ENCODE assay signal across 9 mouse cellular contexts in genomic region chr13:117026276-117026780, GRCm38 (mm10). TPM values are rescaled to one million over a fixed set of nuclear protein-coding genes. Genes with fewer than 3 reads are reported as not detected.
DNase-seq lines count a peak whose midpoint lies in the region; ATAC-seq lines count a peak whose summit lies in the region.
"Had no signal": no experiment of that assay in that cellular context is flagged by ENCODE, and none has a peak within 500 bp of the region (broad histone marks: within the 10 kb centered on the region; RNA-seq: fewer than 3 reads in every experiment).

No protein-coding gene starts in this region.

- intact Hi-C loops in left cerebral cortex, postnatal 14 days (cut with DNase I), result loop anchor here (10.0 kb wide), 1 partner anchor 142 kb away; no protein-coding TSS in a partner anchor

- no peaks in the 10 kb centered on the region for H3K36me3 ChIP-seq in hindbrain, embryonic 11.5 days (ENCODE audit: control insufficient read depth, insufficient read depth, low read length)
- no peaks in the 10 kb centered on the region for H3K36me3 ChIP-seq in midbrain, embryonic 10.5 days
- H3K36me3 ChIP-seq: liver, embryonic 13.5 days had no signal

- H3K27ac ChIP-seq in hindbrain, embryonic 11.5 days (ENCODE audit: low read depth, low read length), result no peak overlapping the region
- no peak overlapping the region for H3K27ac ChIP-seq in midbrain, embryonic 10.5 days (replicated peaks)
- H3K27ac ChIP-seq: liver, embryonic 13.5 days had no signal

- H3K9me3 ChIP-seq in hindbrain, embryonic 11.5 days (ENCODE audit: control insufficient read depth, low read length), result no peaks in the 10 kb centered on the region
- no peaks in the 10 kb centered on the region for H3K9me3 ChIP-seq in midbrain, embryonic 10.5 days (replicated peaks)
- H3K9me3 ChIP-seq: liver, embryonic 13.5 days had no signal

- H3K4me3 ChIP-seq in hindbrain, embryonic 11.5 days (ENCODE audit: low read depth, low read length), result peak overlapping the region; percentile 74; the same call in 1 of the 2 replicates
- H3K4me3 ChIP-seq in midbrain, embryonic 10.5 days, result peak overlapping the region; percentile 84; the same call in 1 of the 2 replicates

- no peaks in the 10 kb centered on the region for H3K27me3 ChIP-seq in hindbrain, embryonic 11.5 days (ENCODE audit: control insufficient read depth, insufficient read depth, low read length)
- H3K27me3 ChIP-seq in midbrain, embryonic 10.5 days (ENCODE audit: low read depth, poor library complexity, severe bottlenecking), result peaks cover 25% of the 10 kb centered on the region

- H3K9ac ChIP-seq in hindbrain, embryonic 11.5 days (ENCODE audit: low read depth, low read length), result no peak overlapping the region

- ATAC-seq in hindbrain, embryonic 11.5 days (ENCODE audit: low FRiP score), result no peak

- 54% methylated on average over 7 of the region's 7 CpGs for WGBS in hindbrain, embryonic 11.5 days
- WGBS in midbrain, embryonic 10.5 days, result 69% methylated on average over 7 of the region's 7 CpGs

- peak; percentile 28 for DNase-seq in embryo, embryonic 10.5 days (ENCODE audit: low spot score)
- no peak for DNase-seq in embryo, embryonic 10 days (ENCODE audit: low spot score)
- peak; percentile 59 for DNase-seq in 416B (ENCODE audit: low read depth)
- no peak for DNase-seq in hindbrain, embryonic 11.5 days (ENCODE audit: low spot score)
- DNase-seq in midbrain, embryonic 10.5 days (ENCODE audit: low spot score), result no peak
- no peak for DNase-seq in cerebellum, postnatal 4 days (ENCODE audit: low spot score in 2 of 2)
- DNase-seq in Muller cell, postnatal 12 days (ENCODE audit: inconsistent ontology term), result no peak
- DNase-seq in left cerebral cortex, postnatal 14 days (ENCODE audit: low spot score in 2 of 2), result no peak
- DNase-seq: liver, embryonic 13.5 days had no signal

- no peaks in the 10 kb centered on the region for H3K4me1 ChIP-seq in hindbrain, embryonic 11.5 days (replicated peaks; ENCODE audit: control insufficient read depth, insufficient read depth, low read length)
- H3K4me1 ChIP-seq in midbrain, embryonic 10.5 days, result peaks cover 33% of the 10 kb centered on the region

- H3K4me2 ChIP-seq in hindbrain, embryonic 11.5 days (replicated peaks; ENCODE audit: low read depth, low read length), result no peak overlapping the region; the same call in 1 of the 2 replicates

RNA-seq across cellular contexts. Expression of gene Parp8, which starts 1.0 kb away (rescaled TPM):
- 17.2 and 18.2 TPM in 2 replicates for polyA plus RNA-seq in hindbrain, embryonic 11.5 days (2014; fragmentation: Nextera tagmentation; extraction: Ambion mirVana)
- 9.4 and 9.8 TPM in 2 replicates for polyA plus RNA-seq in midbrain, embryonic 10.5 days (2016; fragmentation: Nextera tagmentation; extraction: Ambion mirVana)
- 10 to 100 TPM; 30.1 to 31.2 TPM for total RNA-seq in left cerebral cortex, postnatal 14 days (2021)

Comparison
In these comparisons a context has a peak if more than half of its experiments do, and no peak if none do; other contexts are left out.
1. DNase-seq: peak in embryo, embryonic 10.5 days (single experiment) and 416B (single experiment); none in embryo, embryonic 10 days (single experiment), hindbrain, embryonic 11.5 days (single experiment), midbrain, embryonic 10.5 days (single experiment), cerebellum, postnatal 4 days (0 of 2), Muller cell, postnatal 12 days (single experiment) and left cerebral cortex, postnatal 14 days (0 of 2).